Mouse (Mus musculus) left cerebral cortex, adult 9 months (tissue): Measurements from ENCODE around the gene Fam189a2.

Experiments used
- DNase-seq, 2 experiments: peaks; one replicate each; pipeline ENCODE4 v3.0.0; 2022; ENCODE audit warnings: low spot score in 2 of 2

Gene Fam189a2

GRCm38 (mm10) chr19:24024667-24025066 is 6.2 kb downstream of the Fam189a2 start:
- DNase-seq = no peak

- DNase-seq = no peak
These were observed 6.7 kb downstream of the Fam189a2 start for GRCm38 (mm10) chr19:24024131-24024530.

- no peak for DNase-seq
These were observed 7.5 kb downstream of the Fam189a2 start for GRCm38 (mm10) chr19:24023351-24023750.

- DNase-seq = no peak
These were observed 8.0 kb downstream of the Fam189a2 start for GRCm38 (mm10) chr19:24022771-24023170.

- DNase-seq = no peak
These were observed 8.5 kb downstream of the Fam189a2 start for GRCm38 (mm10) chr19:24022301-24022700.

- DNase-seq = no peak
These were observed 10.1 kb downstream of the Fam189a2 start for GRCm38 (mm10) chr19:24020736-24021135.

GRCm38 (mm10) chr19:24019609-24020008 is 11.2 kb downstream of the Fam189a2 start:
- DNase-seq = no peak

- no peak for DNase-seq
These were observed 12.4 kb downstream of the Fam189a2 start for GRCm38 (mm10) chr19:24018396-24018795.

GRCm38 (mm10) chr19:24017892-24018291 is 12.9 kb downstream of the Fam189a2 start:
- DNase-seq = no peak

- DNase-seq = no peak
These were observed 13.4 kb downstream of the Fam189a2 start for GRCm38 (mm10) chr19:24017427-24017826.

GRCm38 (mm10) chr19:24016706-24017386 is 14.0 kb downstream of the Fam189a2 start:
- no peak for DNase-seq

GRCm38 (mm10) chr19:24013241-24013640 is 17.6 kb downstream of the Fam189a2 start:
- DNase-seq = no peak

- no peak for DNase-seq
These were observed 18.3 kb downstream of the Fam189a2 start for GRCm38 (mm10) chr19:24012479-24012878.

- DNase-seq = no peak
These were observed 23.0 kb downstream of the Fam189a2 start for GRCm38 (mm10) chr19:24007638-24008360.

- DNase-seq = no peak
These were observed 23.7 kb downstream of the Fam189a2 start for GRCm38 (mm10) chr19:24007002-24007637.

GRCm38 (mm10) chr19:23995766-23996399 is 34.9 kb downstream of the Fam189a2 start:
- no peak for DNase-seq

GRCm38 (mm10) chr19:23988166-23988565 is 42.7 kb downstream of the Fam189a2 start:
- no peak for DNase-seq

- no peak for DNase-seq
These were observed 43.5 kb downstream of the Fam189a2 start for GRCm38 (mm10) chr19:23987291-23987690.

- DNase-seq = no peak
These were observed 46.6 kb downstream of the Fam189a2 start for GRCm38 (mm10) chr19:23984186-23984585.

GRCm38 (mm10) chr19:23980598-23980997 is 50.2 kb downstream of the Fam189a2 start:
- DNase-seq = peak; percentile 66 to 73

GRCm38 (mm10) chr19:23977901-23978443 is 52.8 kb downstream of the Fam189a2 start:
- no peak for DNase-seq
